Mouse (Mus musculus): ENCODE measurements at regions not wholly inside any gene's neighbourhood (a gene's known extent, or its start where the extent isn't known, plus 50 kb on each side); places are given as distances from the start of the nearest gene placed in this dataset.

DNA sequence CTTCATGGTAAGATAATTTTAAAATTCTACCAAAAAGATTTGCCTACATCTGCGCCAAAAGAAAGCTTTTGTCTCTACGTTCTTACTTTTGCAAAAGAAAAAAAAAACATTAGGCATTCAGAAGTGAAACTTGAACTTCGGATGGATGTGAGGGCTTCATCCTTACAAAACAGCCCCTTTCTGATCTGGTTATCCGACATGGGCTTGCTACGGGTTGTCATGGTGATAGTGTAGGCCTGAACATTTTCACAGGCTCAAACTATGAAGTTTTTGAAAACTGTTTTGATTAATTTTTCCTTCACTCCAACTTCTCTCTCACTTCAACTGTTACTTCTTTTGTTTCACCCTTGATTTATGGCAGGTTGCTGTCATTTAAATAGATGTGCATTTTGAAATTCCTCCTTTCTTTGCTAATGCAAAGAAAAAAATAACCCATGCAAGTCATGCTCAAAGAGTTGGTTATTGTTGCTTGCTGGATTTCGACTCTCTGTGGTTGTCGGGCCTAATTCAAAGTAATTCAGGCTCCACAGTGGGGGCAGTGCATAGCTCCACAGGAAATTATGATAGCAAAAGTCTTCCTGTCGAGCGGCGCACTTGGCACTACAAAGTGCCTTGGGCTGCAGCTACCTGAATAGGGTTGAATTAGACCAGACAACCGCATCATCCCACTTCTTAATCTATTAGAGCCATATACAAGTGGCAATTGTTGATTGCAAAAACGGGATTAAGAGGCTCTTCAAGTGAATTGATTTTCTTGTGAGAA, 205.7 kb upstream of the Gpr101 start:
- no peak for TF ChIP-seq POLR2A (IDR thresholded peaks at IDR 0.05; ENCODE audit: insufficient read depth, low read depth, low read length)
- no peak for TF ChIP-seq CTCF (IDR thresholded peaks at IDR 0.05; ENCODE audit: insufficient read depth, low read depth, low read length)

Data from olfactory bulb, adult 2 months (tissue).